Mouse (Mus musculus) cortical plate, adult 2 months (tissue): ENCODE data around the gene Lpar5.

Experiments used
- CTCF ChIP-seq: fragments of 200-500 bp; IDR thresholded peaks from 2 replicates; pipeline ENCODE4 v1.5.1; 2011; ENCODE audit warnings: mild to moderate bottlenecking, control low read depth, low read length; ENCODE audit not compliant: insufficient read depth; ENCODE audit errors: extremely low read depth
- POLR2A ChIP-seq: fragments of 200-500 bp; IDR thresholded peaks from 2 replicates; pipeline ENCODE4 v1.6.1; 2011; ENCODE audit warnings: mild to moderate bottlenecking, low read length, control low read depth; ENCODE audit not compliant: insufficient read depth; ENCODE audit errors: extremely low read depth

DNA sequence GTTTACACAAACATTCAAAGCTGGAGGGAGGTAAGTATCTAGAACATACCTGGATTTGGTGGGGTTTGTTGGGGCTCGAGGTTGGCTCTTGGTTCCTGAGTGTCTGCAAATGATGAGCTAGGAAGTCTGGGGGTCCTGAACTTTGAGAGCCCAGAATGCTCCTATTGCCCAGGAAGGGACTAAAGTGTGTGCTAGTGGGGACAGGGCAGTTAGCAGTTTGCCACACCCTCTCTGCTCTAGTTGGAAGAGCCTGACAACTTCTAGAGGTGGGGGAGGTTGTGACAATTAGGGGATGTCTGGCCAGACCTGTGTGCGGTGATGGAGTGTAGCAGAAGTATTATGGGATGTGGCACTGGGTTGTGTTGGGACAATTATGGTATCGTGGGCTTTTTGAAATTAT lies 27.1 kb downstream of the Lpar5 start:
- TF ChIP-seq CTCF (no peak), POLR2A (no peak)
